Mouse (Mus musculus) forebrain, postnatal 0 days (tissue): ENCODE measurements around the gene 2210017I01Rik. TPM values are rescaled to one million over a fixed set of nuclear protein-coding genes. Genes with fewer than 3 reads are reported as not detected.
A peak's percentile ranks its signal among the peaks of the same experiment; 100 is the strongest.

Experiments used
- ATAC-seq: fragments of 200-750 bp; cut with Nextera tagmentation; 2 replicates; pipeline ENCODE4 v1.8.0; 2017; ENCODE audit warnings: mild to moderate bottlenecking, moderate library complexity
- DNase-seq: peaks from one replicate; pipeline ENCODE4 v3.0.0-alpha.2; 2015
- H3K27ac ChIP-seq: fragments of 300-500 bp; sonication (generic); 2 replicates; pipeline ENCODE4 v1.5.1; 2014; ENCODE audit warnings: low read depth, mild to moderate bottlenecking, antibody characterized with exemption, low read length, moderate library complexity, mixed read lengths
- H3K27me3 ChIP-seq: fragments of 300-500 bp; sonication (generic); 2 replicates; pipeline ENCODE4 v1.6.1; 2014; ENCODE audit warnings: mild to moderate bottlenecking, low read length, mixed read lengths; ENCODE audit not compliant: insufficient read depth
- H3K36me3 ChIP-seq: fragments of 300-500 bp; sonication (generic); 2 replicates; pipeline ENCODE4 v1.6.1; 2014; ENCODE audit warnings: mild to moderate bottlenecking, moderate library complexity; ENCODE audit not compliant: insufficient read depth
- H3K4me1 ChIP-seq: fragments of 300-500 bp; sonication (generic); 2 replicates; pipeline ENCODE4 v1.6.1; 2014; ENCODE audit warnings: antibody characterized with exemption; ENCODE audit not compliant: insufficient read depth
- H3K4me2 ChIP-seq: fragments of 300-500 bp; sonication (generic); 2 replicates; pipeline ENCODE4 v1.6.1; 2014; ENCODE audit warnings: low read depth, mild to moderate bottlenecking, moderate library complexity
- H3K4me3 ChIP-seq: fragments of 300-500 bp; sonication (generic); 2 replicates; pipeline ENCODE4 v1.5.1; 2014; ENCODE audit warnings: low read depth, low read length, mixed read lengths
- H3K9ac ChIP-seq: fragments of 300-500 bp; sonication (generic); 2 replicates; pipeline ENCODE4 v1.6.1; 2014; ENCODE audit warnings: mild to moderate bottlenecking
- H3K9me3 ChIP-seq: fragments of 300-500 bp; sonication (generic); 2 replicates; pipeline ENCODE4 v1.6.1; 2016; ENCODE audit warnings: low read length
- CTCF ChIP-seq: sonication (generic); IDR thresholded peaks from 2 replicates; pipeline ENCODE4 v1.5.1; 2016; ENCODE audit warnings: antibody characterized with exemption, control low read depth, low read depth
- polyA plus RNA-seq: library from polyadenylated mRNA; unstranded; fragments of >200 nt; fragmentation: Nextera tagmentation; extraction: Ambion mirVana; gene quantifications from 2 replicates; pipeline ENCODE4 v1.2.1, GENCODE M21; 2015
- total RNA-seq: library from RNA; depleted of rRNA; stranded (reverse); fragments of >200 nt; gene quantifications from 2 replicates; pipeline ENCODE4 v1.2.3, GENCODE M21; 2014; rRNA removed

2210017I01Rik gene
- total and polyA plus RNA-seq, 2 experiments from 2014 or later = not detected

DNA sequence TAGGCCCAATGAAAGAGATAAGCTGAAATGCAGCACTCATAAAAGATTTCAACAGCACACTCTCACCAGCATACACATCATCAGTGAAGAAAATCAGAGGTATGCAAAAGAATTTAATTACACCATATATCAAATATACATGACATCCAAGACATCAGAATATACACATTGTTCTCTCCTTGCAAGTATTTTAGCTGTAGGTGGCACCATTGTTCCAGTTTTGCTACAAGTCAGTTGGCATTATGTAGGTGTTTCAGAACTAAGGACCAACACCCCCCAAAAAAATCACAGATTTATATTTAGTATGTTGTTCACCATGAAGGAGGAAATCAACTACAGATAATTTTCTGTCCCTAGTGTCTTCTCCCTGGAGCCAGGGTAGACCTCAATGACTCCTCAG, 41.9 kb downstream of the 2210017I01Rik start:
- Histone ChIP-seq H3K27ac (no peak overlapping the region), H3K4me1 (no peaks in the 10 kb centered on the region), H3K27me3 (no peaks in the 10 kb centered on the region), H3K9me3 (no peaks in the 10 kb centered on the region), H3K36me3 (no peaks in the 10 kb centered on the region), H3K4me3 (no peak overlapping the region), H3K4me2 (no peak overlapping the region), H3K9ac (no peak overlapping the region)
- no peak for ATAC-seq
- TF ChIP-seq CTCF = peak; percentile 24; the same call in 1 of the 2 replicates
- DNase-seq = peak; percentile 18

Other genes starting within 250 kb of the 2210017I01Rik start
- gene Sprr2f, start 242.3 kb downstream of the 2210017I01Rik start, total RNA-seq = not detected in 2 replicates
- gene Sprr2f, start 242.3 kb downstream of the 2210017I01Rik start, polyA plus RNA-seq = not detected in 2 replicates
- not detected in 2 replicates for gene Sprr2h, start 221.8 kb downstream of the 2210017I01Rik start, total RNA-seq
- gene Sprr2h, start 221.8 kb downstream of the 2210017I01Rik start, polyA plus RNA-seq = not detected in 2 replicates
- not detected in 2 replicates for gene Sprr2i, start 199.5 kb downstream of the 2210017I01Rik start, total RNA-seq
- gene Sprr2i, start 199.5 kb downstream of the 2210017I01Rik start, polyA plus RNA-seq = not detected in 2 replicates
- gene Sprr2j-ps, start 189.4 kb downstream of the 2210017I01Rik start, total RNA-seq = not detected in 2 replicates
- not detected in 2 replicates for gene Sprr2j-ps, start 189.4 kb downstream of the 2210017I01Rik start, polyA plus RNA-seq
- gene Gm9774, start 178.1 kb downstream of the 2210017I01Rik start, total RNA-seq = 2.5 and 6.5 TPM in 2 replicates
- 9.2 and 12.0 TPM in 2 replicates for gene Gm9774, start 178.1 kb downstream of the 2210017I01Rik start, polyA plus RNA-seq
- gene Sprr2k, start 174.9 kb downstream of the 2210017I01Rik start, total RNA-seq = not detected in 2 replicates
- not detected in 2 replicates for gene Sprr2k, start 174.9 kb downstream of the 2210017I01Rik start, polyA plus RNA-seq
- not detected in 2 replicates for gene Sprr1b, start 168.7 kb downstream of the 2210017I01Rik start, total RNA-seq
- not detected in 2 replicates for gene Sprr1b, start 168.7 kb downstream of the 2210017I01Rik start, polyA plus RNA-seq
- not detected in 2 replicates for gene Sprr3, start 148.8 kb downstream of the 2210017I01Rik start, total RNA-seq
- gene Sprr3, start 148.8 kb downstream of the 2210017I01Rik start, polyA plus RNA-seq = not detected in 2 replicates
- not detected in 2 replicates for gene Sprr1a, start 121.6 kb downstream of the 2210017I01Rik start, total RNA-seq
- gene Sprr1a, start 121.6 kb downstream of the 2210017I01Rik start, polyA plus RNA-seq = not detected in 2 replicates
- gene Sprr4, start 107.0 kb downstream of the 2210017I01Rik start, total RNA-seq = not detected in 2 replicates
- not detected in 2 replicates for gene Sprr4, start 107.0 kb downstream of the 2210017I01Rik start, polyA plus RNA-seq
- not detected in 2 replicates for gene 2310046K23Rik, start 73.0 kb downstream of the 2210017I01Rik start, total RNA-seq
- gene 2310046K23Rik, start 73.0 kb downstream of the 2210017I01Rik start, polyA plus RNA-seq = not detected in 2 replicates
- gene Ivl, start 33.8 kb downstream of the 2210017I01Rik start, total RNA-seq = not detected in 2 replicates
- gene Ivl, start 33.8 kb downstream of the 2210017I01Rik start, polyA plus RNA-seq = not detected in 2 replicates
- gene Smcp, start 18.5 kb downstream of the 2210017I01Rik start, total RNA-seq = not detected in 2 replicates
- not detected in 2 replicates for gene Smcp, start 18.5 kb downstream of the 2210017I01Rik start, polyA plus RNA-seq
- not detected in 2 replicates for gene Lce6a, start 14.2 kb upstream of the 2210017I01Rik start, total RNA-seq
- gene Lce6a, start 14.2 kb upstream of the 2210017I01Rik start, polyA plus RNA-seq = not detected in 2 replicates
- not detected in 2 replicates for gene Lce1a1, start 40.8 kb upstream of the 2210017I01Rik start, total RNA-seq
- gene Lce1a1, start 40.8 kb upstream of the 2210017I01Rik start, polyA plus RNA-seq = not detected in 2 replicates
- not detected in 2 replicates for gene Lce1b, start 49.4 kb upstream of the 2210017I01Rik start, total RNA-seq
- not detected in 2 replicates for gene Lce1b, start 49.4 kb upstream of the 2210017I01Rik start, polyA plus RNA-seq
- gene Lce1a2, start 62.8 kb upstream of the 2210017I01Rik start, total RNA-seq = not detected in 2 replicates
- not detected in 2 replicates for gene Lce1a2, start 62.8 kb upstream of the 2210017I01Rik start, polyA plus RNA-seq
- not detected in 2 replicates for gene Lce1c, start 71.8 kb upstream of the 2210017I01Rik start, total RNA-seq
- gene Lce1c, start 71.8 kb upstream of the 2210017I01Rik start, polyA plus RNA-seq = not detected in 2 replicates
- not detected in 2 replicates for gene Lce1d, start 79.7 kb upstream of the 2210017I01Rik start, total RNA-seq
- not detected in 2 replicates for gene Lce1d, start 79.7 kb upstream of the 2210017I01Rik start, polyA plus RNA-seq
- not detected in 2 replicates for gene Lce1e, start 101.6 kb upstream of the 2210017I01Rik start, total RNA-seq
- gene Lce1e, start 101.6 kb upstream of the 2210017I01Rik start, polyA plus RNA-seq = not detected in 2 replicates
- gene Lce1f, start 112.9 kb upstream of the 2210017I01Rik start, total RNA-seq = not detected in 2 replicates
- gene Lce1f, start 112.9 kb upstream of the 2210017I01Rik start, polyA plus RNA-seq = not detected in 2 replicates
- gene Gm38119, start 131.6 kb upstream of the 2210017I01Rik start, total RNA-seq = not detected in 2 replicates
- gene Gm38119, start 131.6 kb upstream of the 2210017I01Rik start, polyA plus RNA-seq = not detected in 2 replicates
- not detected in 2 replicates for gene Lce1g, start 144.8 kb upstream of the 2210017I01Rik start, total RNA-seq
- not detected in 2 replicates for gene Lce1g, start 144.8 kb upstream of the 2210017I01Rik start, polyA plus RNA-seq
- not detected in 2 replicates for gene Lce1h, start 157.6 kb upstream of the 2210017I01Rik start, total RNA-seq
- not detected in 2 replicates for gene Lce1h, start 157.6 kb upstream of the 2210017I01Rik start, polyA plus RNA-seq
- not detected in 2 replicates for gene Lce1i, start 171.4 kb upstream of the 2210017I01Rik start, total RNA-seq
- gene Lce1i, start 171.4 kb upstream of the 2210017I01Rik start, polyA plus RNA-seq = not detected in 2 replicates
- gene Lce1j, start 183.0 kb upstream of the 2210017I01Rik start, total RNA-seq = not detected in 2 replicates
- gene Lce1j, start 183.0 kb upstream of the 2210017I01Rik start, polyA plus RNA-seq = not detected in 2 replicates
- gene Lce1k, start 200.4 kb upstream of the 2210017I01Rik start, total RNA-seq = not detected in 2 replicates
- gene Lce1k, start 200.4 kb upstream of the 2210017I01Rik start, polyA plus RNA-seq = not detected in 2 replicates
- not detected in 2 replicates for gene Kprp, start 219.8 kb upstream of the 2210017I01Rik start, total RNA-seq
- not detected in 2 replicates for gene Kprp, start 219.8 kb upstream of the 2210017I01Rik start, polyA plus RNA-seq
- not detected in 2 replicates for gene Lce1l, start 243.8 kb upstream of the 2210017I01Rik start, total RNA-seq
- not detected in 2 replicates for gene Lce1l, start 243.8 kb upstream of the 2210017I01Rik start, polyA plus RNA-seq